Mouse (Mus musculus): ENCODE measurements around the gene Hs6st1.

DNA sequence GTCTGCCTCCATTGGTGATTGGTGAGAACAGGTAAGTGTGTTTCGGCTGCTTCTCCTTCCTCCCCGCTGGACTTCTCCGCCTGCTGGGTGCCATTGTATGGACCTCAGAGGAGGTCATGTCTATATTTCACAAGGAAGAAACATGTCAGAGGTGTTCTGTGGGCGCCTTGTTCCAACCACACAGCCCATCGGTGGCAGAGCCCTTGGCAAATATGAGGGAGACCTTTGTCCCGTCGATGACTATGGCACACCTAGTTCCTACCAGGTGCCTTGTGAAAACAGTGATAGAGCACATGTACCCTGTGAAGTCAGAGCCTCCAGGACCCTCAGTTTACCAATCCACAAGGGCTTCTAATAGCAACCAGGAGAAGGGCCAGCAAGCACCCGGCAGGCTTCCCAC, 25.5 kb downstream of the Hs6st1 start:
- TF ChIP-seq CTCF (IDR thresholded peaks at IDR 0.05; ENCODE audit: low read depth, low read length), result no peak
- TF ChIP-seq POLR2A (IDR thresholded peaks at IDR 0.05; ENCODE audit: insufficient read depth, low read length), result no peak

All from ES-Bruce4 (cell line).